Mouse (Mus musculus) kidney, adult 18-20 months (tissue): Measurements from ENCODE around the gene Dnajc12.
"Not testable (repeated sequence)": the region's sequence is repeated elsewhere in the genome, so short reads cannot be mapped to it uniquely, and the experiment has no call there.

ENCODE experiments used
- DNase-seq: peaks from one replicate; pipeline ENCODE4 v3.0.0; 2021

Dnajc12 gene

GRCm38 (mm10) chr10:63386991-63387390, 4.7 kb downstream of the Dnajc12 start:
- DNase-seq = no peak

- no peak for DNase-seq
Observed at GRCm38 (mm10) chr10:63388948-63389347, 6.7 kb downstream of the Dnajc12 start.

GRCm38 (mm10) chr10:63396963-63397362, 14.7 kb downstream of the Dnajc12 start:
- no peak for DNase-seq

- DNase-seq = no peak
Observed at GRCm38 (mm10) chr10:63402731-63403504, 20.7 kb downstream of the Dnajc12 start.

- DNase-seq = peak; percentile 60
Observed at GRCm38 (mm10) chr10:63403636-63404035, 21.4 kb downstream of the Dnajc12 start.

GRCm38 (mm10) chr10:63410162-63410956, 28.1 kb downstream of the Dnajc12 start:
- no peak for DNase-seq

GRCm38 (mm10) chr10:63411674-63412073, 29.4 kb downstream of the Dnajc12 start:
- DNase-seq = not testable (repeated sequence)

DNA sequence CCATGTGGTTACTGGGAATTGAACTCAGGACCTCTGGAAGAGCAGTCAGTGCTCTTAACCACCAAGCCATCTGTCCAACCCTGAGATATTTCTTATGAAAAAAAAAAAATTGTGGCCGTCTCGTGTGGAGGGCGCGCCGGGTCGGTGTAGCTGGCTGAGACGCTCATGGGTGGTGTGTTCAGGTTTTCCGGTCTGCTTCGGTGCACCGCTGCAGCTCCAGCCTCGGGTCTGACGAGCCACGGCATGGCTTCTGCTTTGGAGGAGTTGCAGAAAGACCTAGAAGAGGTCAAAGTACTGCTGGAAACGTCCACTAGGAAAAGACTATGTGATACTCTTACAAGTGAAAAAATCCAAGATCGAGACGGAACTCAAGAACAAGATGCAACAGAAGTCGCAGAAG, 30.5 kb downstream of the Dnajc12 start:
- DNase-seq = no peak

- no peak for DNase-seq
Observed at GRCm38 (mm10) chr10:63415287-63415686, 33.0 kb downstream of the Dnajc12 start.

GRCm38 (mm10) chr10:63415850-63416249, 33.6 kb downstream of the Dnajc12 start:
- DNase-seq = no peak

DNA sequence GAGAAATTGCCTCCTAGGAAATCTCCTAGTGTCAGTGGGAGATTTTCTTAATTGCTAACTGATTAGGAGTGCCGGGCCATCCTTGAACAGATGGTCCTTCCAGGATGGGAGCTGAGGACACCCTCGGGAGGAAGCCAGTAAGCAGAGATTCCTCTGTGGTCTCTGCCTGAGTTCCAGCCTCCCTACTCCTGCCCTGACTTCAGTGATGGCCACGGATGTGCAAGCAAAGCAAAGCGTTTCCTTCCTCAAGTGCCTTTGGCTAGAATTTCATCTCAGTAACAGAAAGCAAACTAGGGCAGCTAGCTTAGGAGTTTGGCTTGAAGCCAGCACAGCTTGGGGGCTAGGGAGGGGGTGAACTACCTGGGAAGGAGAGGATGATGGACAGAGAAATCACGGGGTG, 34.8 kb downstream of the Dnajc12 start:
- DNase-seq = no peak

- DNase-seq = peak; percentile 51
Observed at GRCm38 (mm10) chr10:63421739-63422735, 39.8 kb downstream of the Dnajc12 start, which contains the start of gene Gm7075. TSS of gene Gm7075 (minus strand) at chr10:63421789.

GRCm38 (mm10) chr10:63422736-63422992, 40.4 kb downstream of the Dnajc12 start:
- no peak for DNase-seq

GRCm38 (mm10) chr10:63423591-63424474, 41.6 kb downstream of the Dnajc12 start:
- no peak for DNase-seq

DNA sequence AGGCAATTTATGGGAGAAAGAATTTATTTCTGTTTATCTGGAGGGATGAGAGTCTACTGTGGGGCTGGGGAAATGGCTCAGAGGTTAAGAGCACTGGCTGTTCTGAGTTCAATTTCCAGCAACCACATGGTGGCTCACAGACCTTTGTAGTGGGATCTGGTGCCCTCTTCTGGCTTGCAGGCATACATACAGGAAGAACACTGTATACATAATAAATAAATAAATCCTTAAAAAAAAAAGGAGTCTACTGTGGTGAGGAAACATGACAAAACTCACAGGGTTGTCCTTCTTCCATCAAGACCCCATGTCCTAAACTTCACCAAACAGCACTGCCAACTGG, 42.2 kb downstream of the Dnajc12 start:
- DNase-seq = peak; percentile 18

DNA sequence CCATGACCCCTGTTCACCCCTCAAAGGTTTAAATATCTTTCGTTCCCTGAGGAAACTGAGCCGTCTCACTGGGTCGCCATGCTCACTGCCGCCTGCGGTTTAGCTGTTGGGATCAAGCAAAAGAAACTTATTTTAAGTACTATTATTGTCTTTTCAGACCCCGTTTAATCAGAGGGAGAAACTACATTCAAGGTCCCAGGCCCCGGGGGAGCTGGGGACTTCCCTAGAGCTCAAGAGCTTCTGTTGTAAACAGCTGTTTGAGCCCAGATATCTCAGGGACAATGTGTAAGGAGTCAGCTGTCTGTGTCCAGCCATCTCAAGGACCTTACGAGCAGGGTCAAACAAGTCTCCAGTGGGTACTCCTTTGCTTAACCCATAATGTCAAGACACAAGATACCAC, 44.9 kb downstream of the Dnajc12 start:
- no peak for DNase-seq

DNA sequence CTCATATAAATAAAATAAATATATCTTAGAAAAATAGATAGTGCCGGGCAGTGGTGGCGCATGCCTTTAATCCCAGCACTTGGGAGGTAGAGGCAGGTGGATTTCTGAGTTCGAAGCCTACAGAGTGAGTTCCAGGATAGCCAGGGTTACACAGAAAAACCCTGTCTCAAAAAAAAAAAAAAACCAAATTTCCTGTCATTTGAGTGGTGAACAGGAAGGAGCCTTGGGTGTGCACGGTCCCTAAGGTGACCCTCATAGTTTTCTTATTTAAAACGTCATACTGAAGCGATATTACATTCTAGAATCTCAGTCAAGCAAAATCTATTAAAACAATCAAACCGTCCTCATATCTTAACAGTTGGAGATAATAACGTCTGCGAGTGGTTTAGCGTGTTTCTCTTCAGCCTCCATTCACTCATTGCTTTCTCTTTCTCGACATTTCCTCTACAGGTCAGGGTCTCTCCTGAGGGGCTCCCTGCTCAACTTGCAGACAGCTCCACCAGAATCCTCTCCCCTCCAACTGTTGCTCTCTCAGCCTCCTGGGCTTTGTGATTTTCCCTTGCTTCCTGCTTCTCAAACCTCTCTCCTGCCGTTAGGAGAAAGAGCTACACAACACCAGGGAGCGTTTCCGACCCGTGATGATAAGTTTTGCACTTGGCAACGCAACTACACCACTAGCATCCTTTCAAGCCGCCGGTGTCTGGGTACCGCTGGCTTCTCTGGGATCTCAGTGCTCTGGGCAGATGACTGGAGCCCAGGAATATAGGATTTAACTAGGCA, 46.2 kb downstream of the Dnajc12 start:
- no peak for DNase-seq

DNA sequence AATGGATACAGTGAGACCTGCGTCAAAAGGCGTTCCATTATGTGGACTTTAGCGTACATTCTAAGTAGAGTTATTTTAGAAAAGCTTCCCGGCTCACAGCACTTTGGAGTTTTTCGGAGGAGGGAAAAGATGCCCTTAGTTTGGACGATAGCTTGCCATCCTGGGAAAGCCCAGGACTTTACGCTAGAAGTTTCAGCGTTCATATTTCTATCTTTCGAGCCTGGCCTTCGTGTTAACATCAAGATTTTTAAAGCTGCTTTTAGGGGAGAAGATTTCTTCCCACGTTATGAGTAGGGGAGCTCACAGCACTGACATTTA, 46.7 kb downstream of the Dnajc12 start:
- DNase-seq = peak; percentile 35

- DNase-seq = peak; percentile 100
Observed at GRCm38 (mm10) chr10:63429380-63429779, 47.1 kb downstream of the Dnajc12 start.

DNA sequence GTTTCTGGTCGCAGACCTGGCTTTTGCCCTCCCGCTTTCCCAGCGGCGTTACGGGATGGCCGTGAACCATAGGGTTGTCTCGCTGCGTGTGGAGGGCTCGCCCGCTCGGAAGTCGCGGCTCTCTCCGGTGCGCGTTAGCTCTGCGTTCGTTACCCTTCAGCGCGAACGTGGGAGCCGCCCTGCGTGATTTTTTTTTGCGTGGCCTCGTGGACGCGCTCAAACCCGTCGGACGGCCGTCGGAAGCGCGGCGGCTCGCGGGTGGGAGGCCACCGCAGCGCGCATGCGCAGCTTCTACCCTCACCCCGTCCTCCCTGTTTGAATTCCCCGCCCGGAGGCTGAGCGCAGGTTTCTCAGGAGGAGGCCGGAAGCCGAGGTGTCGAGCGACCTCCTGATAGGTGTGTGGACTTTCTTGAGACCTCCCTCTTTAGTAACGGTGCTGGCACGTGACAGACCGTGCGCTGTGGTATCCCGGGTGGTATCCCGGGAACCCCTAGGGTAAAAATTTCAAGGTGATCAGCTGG, 47.6 kb downstream of the Dnajc12 start, which contains the start of gene Ctnna3:
TSS of gene Ctnna3 (plus strand) at position 314 of the 521 bp plus-strand sequence.
- peak; percentile 88 for DNase-seq

GRCm38 (mm10) chr10:63431221-63431736, 49.0 kb downstream of the Dnajc12 start:
- DNase-seq = no peak
